Mouse (Mus musculus) kidney, postnatal 36 days (tissue): ENCODE measurements around the gene Dysf.
"Not testable (repeated sequence)": the region's sequence is repeated elsewhere in the genome, so short reads cannot be mapped to it uniquely, and the experiment has no call there.

Experiments used
- DNase-seq, 2 experiments: peaks; one replicate each; pipeline ENCODE4 v3.0.0; 2021 to 2022; ENCODE audit warnings: mixed read lengths in 2 of 2

The Dysf gene

DNA sequence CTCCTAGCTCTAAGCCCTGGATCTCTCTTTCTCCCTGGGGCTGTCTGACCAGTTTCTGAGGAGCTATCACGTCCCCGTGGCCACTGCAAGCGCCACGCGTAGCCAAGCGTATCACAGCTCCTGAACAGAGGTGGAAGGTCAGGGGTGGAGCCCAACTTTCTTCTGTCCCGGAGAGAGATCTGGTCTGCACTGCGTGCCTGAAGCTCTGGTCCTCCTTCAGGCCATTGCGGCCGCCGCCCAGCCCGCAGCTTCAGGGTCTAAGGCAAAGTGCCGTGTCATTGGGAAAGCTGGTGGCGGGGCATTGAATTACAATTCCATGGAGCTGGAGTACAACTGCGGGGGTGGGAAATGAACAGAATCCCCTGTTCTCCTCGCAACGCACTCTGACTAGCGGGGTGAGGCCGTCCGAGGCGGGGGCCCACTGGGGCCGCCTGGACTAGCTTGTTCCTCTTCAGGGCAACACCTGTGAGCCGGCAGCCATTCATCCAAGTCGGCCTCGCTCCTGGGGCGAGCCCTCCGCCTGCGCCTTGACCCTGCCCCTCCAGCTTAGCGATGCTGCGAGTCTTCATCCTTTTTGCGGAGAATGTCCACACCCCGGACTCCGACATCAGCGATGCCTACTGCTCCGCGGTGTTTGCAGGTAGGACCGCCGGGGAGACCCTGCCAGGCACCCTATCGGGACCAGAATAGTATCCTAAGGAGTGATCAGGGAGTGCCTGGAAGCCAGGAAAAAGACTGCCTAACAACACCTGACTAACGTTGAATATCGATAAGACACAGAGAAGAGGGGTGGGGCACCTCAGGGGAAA, at the start of gene Dysf:
Gene Dysf, plus strand, starts transcription at position 228 of the 809 bp plus-strand sequence.
- peak; percentile 63 to 74 for DNase-seq

DNA sequence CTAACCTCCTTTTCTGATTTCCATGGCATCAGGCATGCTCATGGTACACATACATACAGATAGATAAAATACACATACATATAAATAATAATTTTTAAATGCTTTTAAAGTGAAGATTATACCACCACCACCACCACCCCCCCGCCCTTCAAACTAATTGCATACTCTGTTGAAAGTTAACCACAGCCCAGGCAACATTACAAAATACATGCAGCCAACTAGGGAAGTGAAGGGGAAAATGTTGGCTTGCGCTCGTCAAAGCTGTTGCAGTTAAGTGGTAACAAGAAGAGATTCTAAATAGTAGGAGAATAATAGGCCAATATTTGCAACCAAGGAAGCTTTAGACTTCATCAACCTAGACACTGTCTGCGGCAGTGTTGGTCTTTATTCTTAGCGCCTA, 20.7 kb upstream of the Dysf start:
- DNase-seq = no peak

DNA sequence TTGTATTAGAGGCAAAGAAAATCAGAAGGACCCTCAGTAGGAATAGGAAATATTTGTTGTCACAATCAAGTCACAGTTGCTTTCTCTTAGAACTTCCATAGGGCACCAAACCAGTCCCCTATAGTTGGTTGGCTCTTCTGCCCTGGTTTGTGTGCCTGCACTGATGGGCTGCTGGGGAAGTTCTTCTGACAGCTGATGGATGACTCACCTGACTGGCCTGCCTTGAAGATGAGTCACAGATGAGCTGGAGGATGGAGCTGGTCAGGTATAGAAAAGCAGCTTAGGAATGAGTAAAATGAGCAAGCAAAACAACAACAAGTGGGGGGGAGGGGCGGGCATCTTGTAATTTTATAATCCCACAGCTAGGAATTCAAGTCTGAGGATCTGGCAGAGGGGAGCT, 5.7 kb upstream of the Dysf start:
- no peak for DNase-seq

DNA sequence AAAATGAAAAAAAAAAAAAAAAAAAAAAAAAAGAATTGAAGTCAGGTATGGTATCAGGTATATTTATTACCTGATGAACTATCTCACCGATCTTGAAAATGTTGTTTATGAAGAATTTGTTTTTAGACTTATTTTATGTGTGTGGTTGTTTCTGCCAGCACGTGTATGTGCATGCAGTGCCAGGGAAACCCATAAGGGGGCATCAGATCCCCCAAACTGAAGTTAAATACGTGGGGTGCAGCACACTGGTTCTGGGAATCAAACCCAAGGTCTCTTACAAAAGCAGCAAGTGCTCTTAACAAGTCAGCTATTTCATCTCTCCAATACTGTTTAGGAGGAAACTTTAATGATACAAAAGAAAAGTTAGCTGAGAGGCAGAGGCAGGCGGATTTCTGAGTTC, 4.1 kb upstream of the Dysf start:
- DNase-seq = peak in 1 of 2 experiments; percentile 23

DNA sequence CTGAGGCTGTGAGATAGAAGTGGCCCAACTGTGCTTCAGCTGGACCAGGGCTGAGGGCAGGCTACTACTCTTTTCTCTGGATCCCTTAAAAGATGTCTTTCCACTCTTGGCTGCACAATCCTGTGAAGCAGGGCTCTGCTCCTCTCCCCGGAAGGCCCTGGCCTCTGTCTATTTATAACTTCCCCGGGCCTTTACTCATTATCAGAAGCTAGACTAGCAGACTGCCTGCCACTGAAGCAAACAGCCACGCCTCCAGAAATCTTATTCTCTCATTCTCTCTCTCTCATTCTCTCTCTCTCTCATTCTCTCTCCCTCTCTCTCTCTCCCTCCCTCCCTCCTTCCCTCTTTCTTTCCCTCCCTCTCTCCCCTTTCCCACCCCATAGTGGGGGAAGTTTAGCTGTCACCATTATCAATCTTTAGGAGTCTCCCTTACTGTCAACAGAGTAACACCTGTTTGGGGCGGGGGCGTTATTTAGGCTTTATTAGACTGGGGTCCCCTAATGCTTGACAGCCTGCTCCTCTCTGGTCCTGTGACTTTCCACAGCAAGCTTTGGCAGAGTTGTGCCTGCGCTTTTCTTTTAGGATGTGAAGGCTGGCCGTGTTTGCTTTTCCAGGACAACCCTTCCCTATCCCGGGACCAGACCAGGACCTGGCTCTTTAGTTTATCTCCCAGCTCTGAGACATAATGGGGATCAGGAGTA, 932 bp downstream of the Dysf start:
- peak; percentile 28 to 32 for DNase-seq

DNA sequence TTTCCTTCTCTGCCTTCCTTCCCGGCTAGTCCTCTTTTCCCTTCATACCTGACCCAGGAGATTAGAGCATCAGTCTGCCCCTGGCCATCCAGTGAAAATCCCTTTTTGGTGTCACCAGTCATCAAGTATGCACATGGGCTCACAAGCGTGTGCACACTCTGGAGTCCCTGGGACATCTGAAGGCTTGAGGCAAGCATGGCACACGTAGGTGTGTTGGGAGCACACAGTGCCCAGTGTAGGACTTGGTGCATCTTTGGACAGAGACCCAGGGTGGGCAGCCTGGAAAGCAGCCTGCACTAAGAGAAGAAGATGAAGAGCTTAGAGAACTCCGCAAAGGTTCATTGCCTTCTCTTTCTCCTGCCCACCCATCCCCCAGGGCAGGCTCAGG, 1.5 kb downstream of the Dysf start:
- DNase-seq = peak in 1 of 2 experiments; percentile 45

DNA sequence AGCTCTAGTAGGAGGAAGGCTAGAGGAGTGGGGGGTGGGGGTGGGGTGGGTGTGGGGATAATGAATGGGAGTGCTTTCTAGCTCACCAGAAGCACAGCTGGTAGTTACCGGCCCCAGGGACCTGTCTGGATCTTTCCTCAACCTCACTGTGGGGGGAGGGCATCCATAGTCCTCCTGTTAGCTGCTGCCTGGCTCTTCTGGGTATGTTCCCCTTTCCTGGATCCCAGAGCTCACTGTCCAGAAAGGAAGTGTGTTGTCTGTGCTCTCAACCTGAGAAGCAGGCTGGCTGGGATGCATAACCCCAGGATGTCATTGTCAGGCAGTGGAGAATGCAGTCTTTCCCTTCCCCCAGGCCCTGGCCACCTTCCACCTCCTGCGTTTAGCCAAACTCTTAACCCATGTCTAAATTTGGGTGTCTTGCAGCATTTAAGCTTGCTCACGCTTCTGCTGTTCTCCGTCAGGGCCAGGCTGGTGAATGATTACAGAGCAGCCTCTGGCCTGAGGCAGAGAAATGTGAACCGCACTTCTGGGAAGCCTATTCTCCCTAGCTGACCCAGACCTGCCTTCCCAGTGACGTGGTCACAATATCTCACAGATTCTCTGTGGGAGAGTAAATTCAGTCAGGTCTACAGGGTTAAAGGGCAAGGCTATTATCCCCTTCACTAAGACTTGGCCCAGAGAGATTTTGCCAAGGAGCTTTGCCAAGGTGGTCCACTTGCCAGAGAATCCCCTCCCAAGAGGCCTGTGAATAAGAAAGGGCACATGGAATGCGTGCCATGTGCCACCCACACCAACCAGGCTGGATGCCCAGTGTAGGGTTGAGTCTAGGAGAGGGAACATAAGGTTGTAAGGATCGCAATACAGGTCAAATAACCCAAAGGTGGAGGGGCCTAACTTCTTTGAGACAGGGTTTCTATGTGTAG, 2.2 kb downstream of the Dysf start:
- peak; percentile 85 to 88 for DNase-seq

DNA sequence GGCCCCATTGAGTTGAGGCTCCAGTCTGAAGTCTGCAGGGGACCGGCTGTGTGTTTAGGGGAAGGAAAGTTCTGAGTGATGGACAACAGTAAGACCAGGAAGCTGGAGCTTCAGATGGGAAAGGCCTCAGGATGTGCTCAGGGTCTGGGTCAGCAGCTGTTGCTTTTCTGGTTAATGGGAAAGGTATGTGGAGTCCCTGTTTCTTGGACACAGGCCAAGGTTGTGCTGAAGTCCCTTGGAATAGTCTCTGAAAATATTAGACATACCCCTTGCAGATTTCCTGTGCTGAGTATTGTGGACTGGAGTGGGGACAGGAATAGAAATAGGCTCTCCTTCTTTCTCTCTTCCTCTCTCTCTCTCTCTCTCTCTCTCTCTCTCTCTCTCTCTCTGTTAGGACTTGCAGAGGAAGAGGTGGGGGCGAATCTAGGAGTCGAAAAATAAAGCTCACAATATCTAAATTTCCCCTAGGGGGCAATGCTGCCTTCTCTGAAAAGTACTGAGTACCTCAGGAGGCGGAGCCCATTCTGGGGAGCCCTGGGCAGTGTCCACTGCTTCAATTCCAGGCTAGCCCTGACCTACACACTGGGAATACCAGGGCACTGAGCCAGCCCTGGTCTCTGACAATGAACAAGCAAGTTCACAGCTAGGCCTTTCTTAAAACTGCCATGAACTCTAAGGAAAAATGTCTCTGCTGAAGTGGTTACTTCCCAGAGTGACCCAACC, 6.7 kb downstream of the Dysf start:
- DNase-seq = peak; percentile 74 to 80

DNA sequence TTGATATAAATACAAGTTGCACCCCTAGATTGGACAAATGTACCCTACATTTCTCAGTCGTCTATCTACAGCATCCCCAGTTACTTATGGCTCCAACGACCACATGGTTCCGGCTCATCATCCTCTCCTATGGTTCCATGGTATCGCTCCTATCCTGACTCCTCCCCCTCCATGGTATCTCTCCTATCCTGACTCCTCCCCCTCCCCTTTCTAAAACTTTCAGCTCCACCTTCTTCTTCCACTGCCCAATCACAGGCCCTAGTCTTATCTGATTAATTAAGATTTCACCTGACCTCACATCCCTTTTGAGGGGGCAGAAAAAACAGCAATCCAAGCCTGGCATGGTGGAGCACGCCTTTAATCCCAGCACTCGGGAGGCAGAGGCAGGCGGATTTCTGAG, 8.5 kb downstream of the Dysf start:
- no peak for DNase-seq

DNA sequence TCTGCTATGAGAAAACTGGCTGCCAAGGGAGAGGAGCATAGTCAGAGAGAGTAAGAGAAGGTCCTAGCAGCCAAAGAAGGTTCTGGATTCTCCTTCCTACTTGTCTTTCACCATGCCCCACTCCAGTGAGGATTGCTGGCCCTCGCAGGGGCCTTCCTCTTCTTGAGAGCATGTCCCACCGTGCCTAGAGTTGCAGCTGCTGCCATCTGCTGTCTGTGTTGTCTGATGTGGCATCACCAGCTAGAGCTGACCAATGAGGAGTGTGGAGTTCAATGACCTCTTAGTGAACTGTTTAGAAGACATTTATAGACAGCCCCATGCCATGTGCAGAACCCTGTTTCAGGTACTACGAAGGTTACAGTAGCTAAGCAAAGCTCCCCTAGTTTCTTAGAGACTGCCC, 9.0 kb downstream of the Dysf start:
- no peak for DNase-seq

DNA sequence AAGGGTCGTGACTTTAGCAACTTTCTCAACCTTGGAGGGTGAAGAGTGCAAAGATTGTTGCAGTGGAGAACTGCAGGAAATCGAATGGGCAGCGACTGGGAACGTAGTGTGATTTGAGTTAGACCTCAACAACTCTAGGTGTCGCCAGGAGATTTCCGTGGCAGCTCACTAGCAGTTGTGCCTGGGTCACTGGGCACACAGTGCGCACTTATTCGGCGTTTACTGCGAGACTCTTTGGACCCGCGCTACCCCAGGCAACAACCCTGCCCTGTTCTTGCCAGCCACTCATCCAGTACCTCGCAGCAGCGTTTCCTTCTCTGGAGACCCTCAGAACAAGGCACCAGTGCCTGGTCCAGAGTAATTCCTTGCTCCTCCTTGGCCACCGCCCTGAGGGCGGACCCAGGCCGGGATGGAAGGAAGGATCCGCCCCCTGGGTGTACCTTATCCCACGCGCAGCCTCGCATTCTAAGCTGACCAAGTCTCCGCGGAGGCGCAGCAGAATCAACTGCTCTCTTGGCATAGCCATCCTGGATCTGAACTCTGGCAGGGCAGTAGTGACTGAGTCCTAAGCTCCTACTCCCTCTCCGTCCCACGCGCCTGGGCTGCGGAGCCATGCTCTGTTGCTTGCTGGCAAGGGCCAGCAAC, 10.6 kb downstream of the Dysf start:
- peak; percentile 84 to 88 for DNase-seq

DNA sequence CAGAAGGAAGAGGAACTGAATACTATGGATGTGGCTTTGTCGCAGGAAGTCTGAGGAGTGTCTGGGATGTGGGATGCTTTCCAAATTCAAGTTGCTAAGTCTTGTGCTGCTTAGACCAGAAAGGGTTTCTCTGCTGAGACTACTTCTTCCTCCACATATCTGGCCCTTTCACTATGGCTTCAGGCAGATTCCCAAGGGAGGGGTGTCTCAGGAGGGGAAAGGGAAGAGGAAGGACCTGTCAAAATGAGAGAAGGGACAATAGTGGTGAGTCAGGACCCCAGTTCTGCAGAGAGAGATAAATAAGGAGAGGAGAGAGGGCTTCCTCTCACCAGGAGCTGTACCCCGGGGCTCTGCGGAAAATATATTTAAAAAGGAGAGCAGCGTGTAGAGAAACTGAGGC, 11.6 kb downstream of the Dysf start:
- DNase-seq = peak; percentile 26 to 55

DNA sequence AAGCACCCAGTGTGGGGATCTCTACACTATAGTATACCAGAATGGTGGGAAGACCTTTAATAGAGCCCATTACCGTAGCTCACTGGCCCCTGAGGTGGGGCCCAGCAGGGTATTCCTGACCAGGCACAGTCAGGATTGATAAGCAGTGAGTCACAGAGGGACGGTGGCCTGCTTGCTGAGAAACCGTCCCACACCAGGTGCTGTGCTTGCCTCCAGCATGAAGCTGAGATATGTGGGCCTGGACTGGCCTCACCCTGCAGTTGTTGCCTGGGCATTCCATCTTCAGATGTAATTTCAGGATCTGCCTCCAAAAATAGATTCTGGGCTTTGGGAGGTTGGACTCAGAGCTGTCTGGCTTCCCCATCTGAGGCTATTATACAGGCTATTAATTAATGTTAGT, 13.6 kb downstream of the Dysf start:
- no peak for DNase-seq

DNA sequence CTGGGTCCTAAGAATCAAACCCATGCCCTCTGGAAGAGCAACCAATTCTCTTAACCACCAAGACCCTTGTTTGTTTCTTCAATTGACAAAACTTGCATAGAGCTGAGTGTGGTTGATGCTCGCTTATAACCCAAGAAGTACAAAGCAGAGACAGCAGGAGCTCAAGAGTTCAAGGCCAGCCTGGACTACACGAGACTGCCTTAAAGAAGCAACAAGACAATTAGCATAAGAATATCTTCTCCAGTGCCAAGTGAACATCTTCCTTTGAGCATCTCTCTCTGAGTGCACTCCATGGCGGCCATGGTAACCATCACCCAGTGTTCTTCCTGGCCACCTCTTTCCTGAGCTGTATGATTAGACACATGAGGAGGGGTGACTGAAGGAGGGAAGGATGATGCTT, 17.2 kb downstream of the Dysf start:
- DNase-seq = no peak

DNA sequence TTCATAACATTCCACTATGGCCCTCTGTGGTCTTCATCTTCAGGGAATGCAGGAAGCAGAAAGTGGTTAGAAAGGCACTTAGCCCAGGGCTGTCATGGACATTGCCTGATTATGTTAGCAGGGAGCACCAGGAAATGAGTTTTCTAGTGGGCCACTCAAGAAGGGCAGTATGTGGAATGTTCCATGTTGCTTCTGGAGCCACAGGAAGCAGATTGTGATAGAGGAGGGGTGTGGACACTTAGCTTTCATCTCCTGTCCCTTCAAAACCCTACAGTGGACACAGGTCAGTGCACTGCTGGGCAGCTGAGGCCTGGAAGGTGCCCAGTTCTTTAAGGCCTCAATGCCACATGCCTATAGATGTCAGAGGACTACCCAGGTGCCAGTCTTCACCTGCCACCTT, 20.4 kb downstream of the Dysf start:
- peak in 1 of 2 experiments; percentile 38 for DNase-seq

DNA sequence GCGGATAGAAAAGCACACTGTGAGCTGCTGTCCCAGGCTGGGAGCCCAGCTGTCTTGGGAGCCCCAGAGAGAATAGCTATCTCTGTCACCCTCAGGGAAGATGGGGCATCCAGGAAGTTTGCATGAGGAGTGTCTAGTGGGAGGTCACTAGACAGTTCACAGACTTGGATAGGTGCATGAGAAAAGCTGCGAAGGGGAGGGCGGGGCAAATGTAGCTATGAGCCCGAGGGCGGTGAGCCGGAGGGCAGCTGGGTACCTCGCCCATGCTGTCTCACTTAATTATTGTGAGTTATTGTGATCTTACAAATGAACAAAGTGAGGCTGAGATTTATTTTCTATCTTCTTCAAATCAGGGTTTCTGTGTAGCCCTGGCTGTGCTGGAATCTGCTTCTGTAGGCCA, 21.4 kb downstream of the Dysf start:
- no peak for DNase-seq

DNA sequence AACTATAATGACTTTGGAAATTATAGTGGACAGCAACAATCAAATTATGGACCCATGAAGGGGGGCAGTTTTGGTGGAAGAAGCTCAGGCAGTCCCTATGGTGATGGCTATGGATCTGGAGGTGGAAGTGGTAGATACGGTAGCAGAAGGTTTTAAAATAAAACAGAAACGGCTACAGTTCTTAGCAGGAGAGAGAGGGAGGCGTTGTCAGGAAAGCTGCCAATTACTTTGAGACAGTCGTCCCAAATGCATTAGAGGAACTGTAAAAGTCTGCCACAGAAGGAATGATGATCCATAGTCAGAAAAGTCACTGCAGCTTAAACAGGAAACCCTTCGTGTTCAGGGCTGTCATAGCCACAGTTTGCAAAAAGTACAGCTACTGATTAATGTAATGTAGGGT, 24.1 kb downstream of the Dysf start:
- not testable (repeated sequence) for DNase-seq

DNA sequence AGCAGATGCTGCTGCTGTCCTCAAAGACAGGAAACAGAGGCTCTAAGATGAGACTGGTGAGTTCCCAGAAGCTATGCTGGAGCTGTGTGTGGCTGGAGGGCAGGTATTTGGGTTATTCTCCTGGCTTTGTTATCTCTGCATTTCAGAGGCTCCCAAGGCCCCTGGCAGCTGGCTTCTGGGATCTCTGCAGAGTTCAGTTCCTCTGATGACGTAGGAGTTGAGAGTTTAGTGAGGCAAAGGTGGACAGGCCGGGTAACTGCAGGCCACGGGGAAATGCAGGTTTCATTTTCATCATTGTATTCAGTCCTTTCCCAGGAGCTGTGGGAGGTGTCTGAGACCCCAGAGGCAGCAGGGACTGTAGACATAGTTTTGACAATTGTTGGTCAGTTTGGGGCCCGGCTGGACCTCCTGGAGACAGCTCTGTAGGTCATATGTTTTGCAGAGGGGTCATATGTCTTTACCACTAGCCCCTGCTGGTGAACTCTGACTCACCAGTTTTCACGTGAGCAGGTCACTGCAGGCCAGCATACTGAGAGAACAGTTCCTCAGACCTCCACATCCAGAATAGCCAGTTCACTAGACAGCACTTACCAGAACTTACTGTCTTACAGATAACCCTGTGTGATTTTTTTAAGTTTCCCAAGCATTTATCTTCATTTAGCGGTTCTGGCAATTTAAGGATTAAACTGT, 35.0 kb downstream of the Dysf start:
- no peak for DNase-seq

DNA sequence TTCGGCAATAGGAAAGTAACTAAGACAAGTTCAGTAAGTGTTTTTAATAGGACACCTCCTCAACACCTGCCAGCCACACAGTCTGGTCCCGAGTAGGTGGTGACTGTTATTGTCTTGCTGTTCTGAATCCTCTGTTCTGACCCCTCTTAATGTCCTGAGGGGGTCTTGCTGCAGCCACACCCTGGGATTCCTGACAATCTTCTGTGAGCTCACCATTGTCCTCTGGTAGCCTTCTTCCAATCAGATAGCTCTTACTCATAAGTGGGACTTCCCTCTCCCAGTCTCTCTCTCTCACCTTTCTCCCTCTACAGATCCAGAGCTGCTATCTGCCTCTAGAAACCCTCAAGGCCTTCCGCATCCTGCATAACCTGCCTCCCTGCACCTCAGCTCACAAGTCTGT, 36.3 kb downstream of the Dysf start:
- no peak for DNase-seq

DNA sequence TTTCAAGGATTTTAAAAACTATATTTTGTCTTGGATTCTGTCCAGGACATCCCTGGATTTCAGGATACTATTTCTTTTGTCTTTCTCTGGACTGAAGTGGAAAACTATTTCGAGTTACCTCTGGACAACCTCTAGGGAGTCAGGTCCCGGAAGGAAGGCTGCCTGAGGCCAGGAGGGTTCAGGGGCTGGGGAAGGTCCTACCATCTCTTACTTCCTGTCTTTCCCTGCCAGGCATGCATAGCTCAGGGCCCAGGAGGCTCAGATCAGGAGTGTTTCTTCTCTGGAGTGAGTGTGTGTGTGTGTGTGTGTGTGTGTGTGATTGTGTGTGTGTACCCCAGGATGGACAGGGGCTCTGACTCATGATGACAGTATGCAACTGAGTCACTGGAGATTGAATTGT, 40.5 kb downstream of the Dysf start:
- peak; percentile 65 to 73 for DNase-seq

DNA sequence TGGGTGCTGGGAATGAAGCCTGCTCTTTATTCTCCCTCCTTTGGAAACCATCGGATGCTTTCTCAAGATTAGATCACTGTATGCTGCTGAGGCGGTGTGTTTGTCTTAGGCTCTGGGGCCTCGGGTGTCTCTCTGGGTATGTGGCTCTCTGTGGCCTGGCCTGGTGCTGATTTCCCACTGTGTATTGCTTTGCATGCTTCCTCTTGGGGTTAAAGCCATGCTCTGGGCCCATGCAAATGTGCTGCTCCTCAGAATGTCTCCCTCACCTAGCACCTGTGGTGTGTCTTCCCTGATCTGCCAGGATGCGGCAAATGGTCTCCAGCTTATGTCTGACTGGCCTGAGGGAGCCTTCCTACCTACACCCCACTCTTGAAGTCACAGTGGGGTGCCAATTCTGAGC, 41.8 kb downstream of the Dysf start:
- DNase-seq = no peak
